Mouse (Mus musculus): Measurements from ENCODE around the gene Ifnlr1. TPM values are rescaled to one million over a fixed set of nuclear protein-coding genes. Genes with fewer than 3 reads are reported as not detected.

The Ifnlr1 gene
- polyA plus RNA-seq, 1 experiment from 2014 or later, result 0.25 TPM

GRCm38 (mm10) chr4:135722540-135723290, 36.6 kb downstream of the Ifnlr1 start:
- Histone ChIP-seq H3K36me3 (ENCODE audit: control insufficient read depth, insufficient read depth, low read length) (no peaks in the 10 kb centered on the region), H3K4me3 (ENCODE audit: low read depth, low read length) (no peak overlapping the region), H3K27ac (replicated peaks; ENCODE audit: low read depth, low read length) (no peak overlapping the region), H3K9me3 (ENCODE audit: control insufficient read depth, low read length) (no peaks in the 10 kb centered on the region), H3K4me1 (ENCODE audit: control insufficient read depth, insufficient read depth, low read length) (no peaks in the 10 kb centered on the region), H3K27me3 (ENCODE audit: control insufficient read depth, insufficient read depth, low read length) (no peaks in the 10 kb centered on the region), H3K9ac (ENCODE audit: low read length) (no peak overlapping the region), H3K4me2 (ENCODE audit: low read depth, severe bottlenecking) (no peak overlapping the region)
- ATAC-seq (ENCODE audit: insufficient number of reproducible peaks, low FRiP score, low TSS enrichment, low read depth) (no peak), DNase-seq (ENCODE audit: low spot score) (no peak)
- WGBS, result 76% methylated on average over 17 of the region's 17 CpGs

GRCm38 (mm10) chr4:135726416-135726815, 40.3 kb downstream of the Ifnlr1 start:
- Histone ChIP-seq H3K36me3 (ENCODE audit: control insufficient read depth, insufficient read depth, low read length) (no peaks in the 10 kb centered on the region), H3K9me3 (ENCODE audit: control insufficient read depth, low read length) (no peaks in the 10 kb centered on the region), H3K4me3 (ENCODE audit: low read depth, low read length) (no peak overlapping the region), H3K4me1 (ENCODE audit: control insufficient read depth, insufficient read depth, low read length) (no peaks in the 10 kb centered on the region), H3K9ac (ENCODE audit: low read length) (no peak overlapping the region), H3K27ac (replicated peaks; ENCODE audit: low read depth, low read length) (no peak overlapping the region), H3K27me3 (ENCODE audit: control insufficient read depth, insufficient read depth, low read length) (no peaks in the 10 kb centered on the region), H3K4me2 (ENCODE audit: low read depth, severe bottlenecking) (no peak overlapping the region)
- 81% methylated on average over 11 of the region's 11 CpGs for WGBS
- ATAC-seq (ENCODE audit: insufficient number of reproducible peaks, low FRiP score, low TSS enrichment, low read depth) (no peak), DNase-seq (ENCODE audit: low spot score) (no peak)

- no peak for DNase-seq (ENCODE audit: low spot score)
- no peak within 1 kb of the TSS for H3K4me2 ChIP-seq (ENCODE audit: low read depth, severe bottlenecking)
Measured at GRCm38 (mm10) chr4:135727817-135728216, 41.7 kb downstream of the Ifnlr1 start, which contains the start of gene Il22ra1. TSS of gene Il22ra1 (plus strand) at chr4:135728172.

GRCm38 (mm10) chr4:135730204-135730603, 44.1 kb downstream of the Ifnlr1 start:
- Histone ChIP-seq H3K9ac (ENCODE audit: low read length) (no peak overlapping the region), H3K27ac (replicated peaks; ENCODE audit: low read depth, low read length) (no peak overlapping the region), H3K4me2 (ENCODE audit: low read depth, severe bottlenecking) (no peak overlapping the region), H3K4me3 (ENCODE audit: low read depth, low read length) (no peak overlapping the region), H3K27me3 (ENCODE audit: control insufficient read depth, insufficient read depth, low read length) (no peaks in the 10 kb centered on the region), H3K4me1 (ENCODE audit: control insufficient read depth, insufficient read depth, low read length) (no peaks in the 10 kb centered on the region), H3K36me3 (ENCODE audit: control insufficient read depth, insufficient read depth, low read length) (no peaks in the 10 kb centered on the region), H3K9me3 (ENCODE audit: control insufficient read depth, low read length) (no peaks in the 10 kb centered on the region)
- no peak for ATAC-seq (ENCODE audit: insufficient number of reproducible peaks, low FRiP score, low TSS enrichment, low read depth)
- WGBS, result 70% methylated on average over 9 of the region's 9 CpGs
- DNase-seq (ENCODE audit: low spot score), result no peak

More at GRCm38 (mm10) chr4:135727817-135728216, 41.7 kb downstream of the Ifnlr1 start, which contains the start of gene Il22ra1:
- Histone ChIP-seq H3K9ac (ENCODE audit: low read length) (no peak within 1 kb of the TSS), H3K36me3 (ENCODE audit: control insufficient read depth, insufficient read depth, low read length) (no peaks in the 10 kb centered on the region), H3K4me3 (ENCODE audit: low read depth, low read length) (no peak within 1 kb of the TSS), H3K9me3 (ENCODE audit: control insufficient read depth, low read length) (no peaks in the 10 kb centered on the region), H3K27me3 (ENCODE audit: control insufficient read depth, insufficient read depth, low read length) (no peaks in the 10 kb centered on the region), H3K4me1 (ENCODE audit: control insufficient read depth, insufficient read depth, low read length) (no peaks in the 10 kb centered on the region), H3K27ac (replicated peaks; ENCODE audit: low read depth, low read length) (no peak within 1 kb of the TSS)
- no peak for ATAC-seq (ENCODE audit: insufficient number of reproducible peaks, low FRiP score, low TSS enrichment, low read depth)
- WGBS, result 40% methylated on average over 14 of the region's 14 CpGs

GRCm38 (mm10) chr4:135730951-135731350, 44.9 kb downstream of the Ifnlr1 start:
- ATAC-seq (ENCODE audit: insufficient number of reproducible peaks, low FRiP score, low TSS enrichment, low read depth) (no peak), DNase-seq (ENCODE audit: low spot score) (no peak)
- no peak overlapping the region for H3K27ac ChIP-seq (replicated peaks; ENCODE audit: low read depth, low read length)
- H3K27me3 ChIP-seq (ENCODE audit: control insufficient read depth, insufficient read depth, low read length), result no peaks in the 10 kb centered on the region
- no peak overlapping the region for H3K4me2 ChIP-seq (ENCODE audit: low read depth, severe bottlenecking)
- no peaks in the 10 kb centered on the region for H3K36me3 ChIP-seq (ENCODE audit: control insufficient read depth, insufficient read depth, low read length)
- H3K4me3 ChIP-seq (ENCODE audit: low read depth, low read length), result no peak overlapping the region
- no peaks in the 10 kb centered on the region for H3K9me3 ChIP-seq (ENCODE audit: control insufficient read depth, low read length)
- 83% methylated on average over 8 of the region's 8 CpGs for WGBS
- H3K9ac ChIP-seq (ENCODE audit: low read length), result no peak overlapping the region
- no peaks in the 10 kb centered on the region for H3K4me1 ChIP-seq (ENCODE audit: control insufficient read depth, insufficient read depth, low read length)

GRCm38 (mm10) chr4:135733901-135734300, 47.8 kb downstream of the Ifnlr1 start:
- Histone ChIP-seq H3K4me1 (ENCODE audit: control insufficient read depth, insufficient read depth, low read length) (peaks cover 9% of the 10 kb centered on the region), H3K4me3 (ENCODE audit: low read depth, low read length) (no peak overlapping the region), H3K9me3 (ENCODE audit: control insufficient read depth, low read length) (no peaks in the 10 kb centered on the region), H3K9ac (ENCODE audit: low read length) (no peak overlapping the region), H3K4me2 (ENCODE audit: low read depth, severe bottlenecking) (no peak overlapping the region), H3K27ac (replicated peaks; ENCODE audit: low read depth, low read length) (no peak overlapping the region), H3K27me3 (ENCODE audit: control insufficient read depth, insufficient read depth, low read length) (no peaks in the 10 kb centered on the region), H3K36me3 (ENCODE audit: control insufficient read depth, insufficient read depth, low read length) (no peaks in the 10 kb centered on the region)
- WGBS, result 94% methylated on average over 14 of the region's 14 CpGs
- ATAC-seq (ENCODE audit: insufficient number of reproducible peaks, low FRiP score, low TSS enrichment, low read depth) (no peak), DNase-seq (ENCODE audit: low spot score) (no peak)

GRCm38 (mm10) chr4:135736903-135737302, 50.8 kb downstream of the Ifnlr1 start:
- H3K9me3 ChIP-seq (ENCODE audit: control insufficient read depth, low read length), result no peaks in the 10 kb centered on the region
- ATAC-seq (ENCODE audit: insufficient number of reproducible peaks, low FRiP score, low TSS enrichment, low read depth) (no peak), DNase-seq (ENCODE audit: low spot score) (no peak)
- WGBS, result 72% methylated on average over 3 of the region's 3 CpGs
- H3K27ac ChIP-seq (replicated peaks; ENCODE audit: low read depth, low read length), result no peak overlapping the region
- no peaks in the 10 kb centered on the region for H3K36me3 ChIP-seq (ENCODE audit: control insufficient read depth, insufficient read depth, low read length)
- H3K9ac ChIP-seq (ENCODE audit: low read length), result no peak overlapping the region
- no peak overlapping the region for H3K4me2 ChIP-seq (ENCODE audit: low read depth, severe bottlenecking)
- H3K4me1 ChIP-seq (ENCODE audit: control insufficient read depth, insufficient read depth, low read length), result peaks cover 11% of the 10 kb centered on the region
- no peak overlapping the region for H3K4me3 ChIP-seq (ENCODE audit: low read depth, low read length)
- H3K27me3 ChIP-seq (ENCODE audit: control insufficient read depth, insufficient read depth, low read length), result no peaks in the 10 kb centered on the region

GRCm38 (mm10) chr4:135738237-135738636, 52.1 kb downstream of the Ifnlr1 start:
- H3K27ac ChIP-seq (replicated peaks; ENCODE audit: low read depth, low read length), result no peak overlapping the region
- peaks cover 11% of the 10 kb centered on the region for H3K4me1 ChIP-seq (ENCODE audit: control insufficient read depth, insufficient read depth, low read length)
- no peaks in the 10 kb centered on the region for H3K27me3 ChIP-seq (ENCODE audit: control insufficient read depth, insufficient read depth, low read length)
- H3K36me3 ChIP-seq (ENCODE audit: control insufficient read depth, insufficient read depth, low read length), result no peaks in the 10 kb centered on the region
- H3K4me3 ChIP-seq (ENCODE audit: low read depth, low read length), result no peak overlapping the region
- ATAC-seq (ENCODE audit: insufficient number of reproducible peaks, low FRiP score, low TSS enrichment, low read depth), result no peak
- no peaks in the 10 kb centered on the region for H3K9me3 ChIP-seq (ENCODE audit: control insufficient read depth, low read length)
- no peak overlapping the region for H3K4me2 ChIP-seq (ENCODE audit: low read depth, severe bottlenecking)
- DNase-seq (ENCODE audit: low spot score), result no peak
- 39% methylated on average over 5 of the region's 5 CpGs for WGBS
- H3K9ac ChIP-seq (ENCODE audit: low read length), result no peak overlapping the region

GRCm38 (mm10) chr4:135739148-135739547, 53.1 kb downstream of the Ifnlr1 start:
- no peak for ATAC-seq (ENCODE audit: insufficient number of reproducible peaks, low FRiP score, low TSS enrichment, low read depth)
- no peak overlapping the region for H3K4me3 ChIP-seq (ENCODE audit: low read depth, low read length)
- H3K9me3 ChIP-seq (ENCODE audit: control insufficient read depth, low read length), result no peaks in the 10 kb centered on the region
- H3K36me3 ChIP-seq (ENCODE audit: control insufficient read depth, insufficient read depth, low read length), result no peaks in the 10 kb centered on the region
- H3K4me1 ChIP-seq (ENCODE audit: control insufficient read depth, insufficient read depth, low read length), result peaks cover 11% of the 10 kb centered on the region
- H3K4me2 ChIP-seq (ENCODE audit: low read depth, severe bottlenecking), result no peak overlapping the region
- no peak for DNase-seq (ENCODE audit: low spot score)
- no peaks in the 10 kb centered on the region for H3K27me3 ChIP-seq (ENCODE audit: control insufficient read depth, insufficient read depth, low read length)
- WGBS, result 54% methylated on average over 7 of the region's 7 CpGs
- H3K9ac ChIP-seq (ENCODE audit: low read length), result no peak overlapping the region
- H3K27ac ChIP-seq (replicated peaks; ENCODE audit: low read depth, low read length), result no peak overlapping the region

Measured in limb, embryonic 11.5 days (tissue).